Mouse (Mus musculus) right cerebral cortex, postnatal 25 days (tissue): ENCODE data around the gene Zfp961.
"Not testable (repeated sequence)": the region's sequence is repeated elsewhere in the genome, so short reads cannot be mapped to it uniquely, and the experiment has no call there.

Experiments used
- DNase-seq: peaks from one replicate; pipeline ENCODE4 v3.0.0; 2022

The Zfp961 gene

DNA sequence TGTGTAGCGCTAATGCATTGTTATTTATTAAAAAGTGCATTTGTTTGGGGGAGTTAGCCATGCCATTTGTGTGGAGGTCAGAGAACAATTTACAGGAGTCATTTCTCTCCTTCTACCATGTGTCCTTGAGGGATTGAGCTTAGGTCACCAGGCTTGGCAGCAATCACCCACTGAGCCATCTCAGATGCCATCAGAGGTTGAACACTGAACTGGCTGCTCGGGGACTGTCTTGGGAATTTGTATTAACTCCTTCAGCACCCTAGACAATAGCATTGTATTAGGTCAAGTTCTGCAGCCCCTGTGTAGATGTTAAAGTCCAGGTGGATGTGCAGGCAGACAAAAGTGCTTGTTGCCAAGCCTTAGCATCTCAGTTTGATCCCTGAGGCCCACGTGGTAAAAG is 13.2 kb downstream of the Zfp961 start:
- DNase-seq = no peak

DNA sequence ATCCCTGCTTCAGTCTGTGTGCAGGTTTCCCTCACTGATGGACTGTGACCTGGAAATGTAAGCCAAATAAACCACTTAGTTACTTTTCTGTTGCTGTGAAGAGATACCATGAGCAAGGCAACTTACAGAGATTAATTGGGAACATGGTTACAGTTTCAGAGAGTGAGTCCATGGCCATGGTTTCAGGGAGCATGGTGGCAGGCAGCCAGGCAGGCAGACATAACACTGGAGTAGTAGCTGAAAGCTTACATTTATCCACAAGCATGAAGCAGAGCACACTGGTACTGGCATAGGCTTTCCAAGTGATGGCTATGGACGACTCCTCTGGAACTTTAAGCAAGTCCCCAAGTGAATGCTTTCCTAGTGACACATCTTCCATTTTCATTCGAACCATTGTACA is 14.3 kb downstream of the Zfp961 start:
- no peak for DNase-seq

DNA sequence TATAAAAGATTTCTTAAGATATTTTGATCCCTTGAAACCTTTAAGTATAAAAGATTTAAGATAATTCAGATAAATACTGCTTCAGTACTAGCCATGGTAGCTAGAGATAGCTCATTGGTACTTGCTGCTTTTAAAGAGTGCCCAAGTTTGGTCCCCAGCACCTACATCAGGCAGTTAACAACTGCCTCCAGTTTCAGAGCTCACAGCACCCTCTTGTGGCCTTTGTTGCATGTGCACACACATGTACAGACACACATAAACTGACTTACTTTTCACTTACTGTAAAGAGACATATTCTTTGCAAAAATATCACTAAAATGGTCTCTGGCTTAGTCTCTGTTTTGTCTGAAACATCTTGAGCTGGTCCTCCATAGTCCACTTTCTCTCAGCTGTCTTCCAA is 15.6 kb downstream of the Zfp961 start:
- DNase-seq = no peak

DNA sequence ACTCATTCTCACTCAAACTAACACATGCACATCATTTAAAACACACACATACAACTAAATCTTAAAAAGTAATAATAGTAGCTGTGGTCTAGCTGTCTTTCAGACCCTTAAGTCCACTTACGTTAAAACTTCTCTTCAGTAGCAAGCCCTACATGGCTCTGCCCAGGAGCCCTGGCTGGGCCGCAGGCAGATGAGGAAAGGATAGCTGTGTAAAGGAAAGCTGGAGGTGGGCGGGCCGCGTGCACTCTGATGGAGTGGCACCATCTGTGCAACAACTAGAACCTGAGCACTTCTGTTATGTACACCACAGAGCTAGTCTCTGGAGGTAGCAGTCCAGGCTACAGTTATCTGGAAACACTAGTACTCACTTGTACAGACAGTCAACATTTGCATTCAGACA is 16.4 kb downstream of the Zfp961 start:
- no peak for DNase-seq

DNA sequence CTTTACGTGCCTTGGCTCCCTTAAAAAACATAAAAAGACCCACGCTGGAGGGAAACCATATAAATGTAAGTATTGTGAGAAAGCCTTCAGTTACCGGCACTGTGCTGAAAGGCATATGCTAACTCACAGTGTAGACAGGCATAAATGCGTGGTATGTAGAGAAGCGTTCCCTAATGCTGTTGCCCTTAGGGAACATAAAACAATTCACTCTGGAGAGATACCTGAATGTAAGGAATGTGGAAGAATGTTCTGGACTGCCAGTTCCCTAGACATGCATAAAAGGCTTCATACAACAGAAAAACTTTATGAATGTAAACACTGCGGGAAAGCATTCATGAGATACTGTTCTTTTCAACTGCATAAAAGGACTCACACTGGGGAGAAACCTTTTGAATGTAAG is 17.3 kb downstream of the Zfp961 start:
- DNase-seq = no peak

DNA sequence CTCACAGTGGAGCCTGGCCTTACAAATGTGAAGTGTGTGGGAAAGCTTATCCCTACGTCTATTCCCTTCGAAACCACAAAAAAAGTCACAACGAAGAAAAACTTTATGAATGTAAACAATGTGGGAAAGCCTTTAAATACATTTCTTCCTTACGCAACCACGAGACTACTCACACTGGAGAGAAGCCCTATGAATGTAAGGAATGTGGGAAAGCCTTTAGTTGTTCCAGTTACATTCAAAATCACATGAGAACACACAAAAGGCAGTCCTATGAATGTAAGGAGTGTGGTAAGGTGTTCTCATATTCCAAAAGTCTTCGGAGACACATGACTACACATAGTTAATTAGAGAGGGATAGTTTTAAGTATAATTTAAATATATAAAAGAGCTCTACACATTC is 17.8 kb downstream of the Zfp961 start:
- no peak for DNase-seq

DNA sequence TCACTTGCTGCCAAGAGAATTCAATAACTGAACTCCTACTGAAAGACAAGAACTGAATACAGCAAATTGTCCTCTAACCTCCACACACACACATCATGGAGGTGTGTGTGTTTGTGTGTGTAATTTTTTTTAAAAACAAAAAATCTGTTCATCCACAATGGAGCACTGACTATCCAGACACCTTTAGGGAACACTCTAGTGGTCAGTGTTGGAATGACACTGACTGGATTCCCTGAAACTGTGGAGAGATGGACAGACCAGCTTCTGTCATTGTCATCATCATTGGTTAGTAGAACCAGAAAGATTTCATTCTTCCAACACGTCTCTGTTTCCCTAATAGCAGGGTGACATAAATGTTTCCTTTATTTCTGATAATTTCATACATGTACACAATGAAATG is 21.1 kb downstream of the Zfp961 start:
- DNase-seq = no peak

DNA sequence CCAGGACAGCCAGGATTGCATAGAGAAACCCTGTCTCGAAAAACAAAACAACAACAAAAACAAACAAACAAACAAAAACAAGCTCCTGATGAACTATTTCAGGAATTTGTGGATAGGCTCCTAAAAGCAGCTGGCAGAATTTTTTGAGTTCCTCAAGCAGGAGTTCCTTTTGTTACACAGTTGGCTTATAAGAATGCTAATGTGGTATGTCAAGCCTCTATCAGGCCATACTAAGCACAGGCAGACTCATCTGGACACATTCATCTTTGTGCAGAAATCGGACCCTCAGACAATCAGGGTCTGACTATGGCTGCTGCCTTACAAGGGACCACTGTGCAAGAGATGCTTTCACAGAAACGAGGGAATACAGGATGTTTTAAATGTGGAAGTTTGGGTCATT is 23.4 kb downstream of the Zfp961 start:
- DNase-seq = no peak

DNA sequence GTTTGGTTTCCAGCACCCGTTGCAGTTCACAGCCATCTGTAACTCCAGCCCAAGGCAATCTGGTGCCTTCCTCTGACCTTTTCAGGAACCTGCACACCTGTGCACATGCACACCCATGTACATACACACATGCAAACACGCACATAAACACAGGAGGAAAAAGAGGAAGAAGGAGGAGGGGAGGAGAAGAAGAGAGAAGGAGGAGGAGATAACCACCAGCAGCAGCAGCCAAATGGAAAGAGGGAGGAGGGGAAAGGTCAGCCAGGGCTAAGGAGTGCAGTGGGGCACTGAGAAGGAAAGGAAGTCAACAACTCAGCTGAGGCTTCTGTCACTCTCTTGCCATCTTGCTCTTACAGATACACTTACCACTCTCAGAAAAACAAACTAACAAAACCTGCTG is 30.2 kb downstream of the Zfp961 start:
- DNase-seq = no peak

DNA sequence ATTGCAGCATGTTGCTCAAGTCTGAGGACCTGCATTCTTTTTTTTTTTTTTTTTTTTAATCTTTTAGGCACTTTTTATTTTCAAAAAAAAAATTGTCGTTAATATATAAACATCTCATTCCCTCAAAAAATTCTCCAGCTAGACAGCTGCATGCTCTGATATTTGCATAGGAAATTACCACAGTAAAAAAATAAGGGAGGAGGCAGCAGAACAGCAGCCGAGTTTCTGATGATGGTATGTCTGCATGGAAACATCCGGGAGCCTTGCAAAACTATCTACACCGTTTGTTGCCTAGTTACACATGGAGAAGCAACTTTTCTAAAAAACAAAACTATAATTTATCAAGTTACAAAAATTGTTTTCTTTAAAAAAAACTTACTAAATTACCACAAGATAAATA is 30.6 kb downstream of the Zfp961 start:
- DNase-seq = no peak

DNA sequence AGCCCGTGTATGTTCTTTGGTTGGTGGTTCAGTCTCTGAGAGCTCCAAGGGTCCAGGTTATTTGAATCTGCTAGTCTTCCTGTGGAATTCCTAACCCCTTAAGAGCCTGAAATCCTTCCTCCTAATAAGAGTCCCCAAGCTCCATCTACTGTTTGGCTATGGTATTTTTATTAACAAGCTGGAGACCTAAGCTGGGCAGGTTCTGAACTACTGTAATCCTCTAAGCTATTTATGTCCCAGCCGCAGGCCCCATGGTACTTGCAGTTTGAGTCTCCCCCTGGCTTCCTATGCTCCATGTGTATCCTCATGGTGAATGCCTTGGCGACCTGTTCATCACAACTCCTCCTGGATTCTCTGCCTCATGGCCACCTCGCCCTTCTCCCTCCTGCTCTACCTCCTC is 33.8 kb downstream of the Zfp961 start:
- DNase-seq = no peak

DNA sequence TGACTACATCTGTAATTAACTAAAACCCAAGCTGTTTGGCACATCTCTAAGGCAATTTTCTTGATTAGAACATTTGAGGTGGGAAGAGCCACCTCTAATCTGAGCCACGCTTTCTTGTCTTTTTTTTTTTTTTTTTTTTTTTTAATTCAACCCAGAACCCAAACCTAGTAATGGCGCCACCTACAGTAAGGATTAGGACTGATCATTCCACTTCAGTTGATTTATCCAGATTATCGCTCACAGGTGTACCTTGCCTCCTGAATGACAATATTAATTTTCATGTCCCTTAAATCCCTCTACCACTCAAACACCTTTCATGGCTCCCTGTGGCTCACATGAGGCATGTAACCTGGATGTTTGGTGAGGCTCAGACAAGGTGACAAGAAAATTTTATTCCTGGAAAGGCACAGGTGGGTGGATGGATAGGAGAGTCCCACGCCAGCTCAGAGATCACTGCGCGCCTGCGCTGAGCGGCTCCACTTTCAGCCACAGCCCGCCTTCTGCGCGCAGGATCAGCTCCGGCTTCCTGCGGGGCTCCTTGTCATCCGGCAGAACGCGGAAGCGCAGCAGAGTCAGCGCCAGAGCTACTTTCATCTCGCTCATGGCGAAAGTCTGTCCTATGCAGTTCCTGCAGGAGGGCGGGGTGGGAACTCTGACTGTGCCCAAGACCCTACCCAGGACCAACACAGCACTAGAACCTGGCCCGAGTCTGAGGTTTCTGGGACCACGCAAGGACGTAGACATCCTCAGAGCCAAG is 37.5 kb downstream of the Zfp961 start:
- peak; percentile 71 for DNase-seq

DNA sequence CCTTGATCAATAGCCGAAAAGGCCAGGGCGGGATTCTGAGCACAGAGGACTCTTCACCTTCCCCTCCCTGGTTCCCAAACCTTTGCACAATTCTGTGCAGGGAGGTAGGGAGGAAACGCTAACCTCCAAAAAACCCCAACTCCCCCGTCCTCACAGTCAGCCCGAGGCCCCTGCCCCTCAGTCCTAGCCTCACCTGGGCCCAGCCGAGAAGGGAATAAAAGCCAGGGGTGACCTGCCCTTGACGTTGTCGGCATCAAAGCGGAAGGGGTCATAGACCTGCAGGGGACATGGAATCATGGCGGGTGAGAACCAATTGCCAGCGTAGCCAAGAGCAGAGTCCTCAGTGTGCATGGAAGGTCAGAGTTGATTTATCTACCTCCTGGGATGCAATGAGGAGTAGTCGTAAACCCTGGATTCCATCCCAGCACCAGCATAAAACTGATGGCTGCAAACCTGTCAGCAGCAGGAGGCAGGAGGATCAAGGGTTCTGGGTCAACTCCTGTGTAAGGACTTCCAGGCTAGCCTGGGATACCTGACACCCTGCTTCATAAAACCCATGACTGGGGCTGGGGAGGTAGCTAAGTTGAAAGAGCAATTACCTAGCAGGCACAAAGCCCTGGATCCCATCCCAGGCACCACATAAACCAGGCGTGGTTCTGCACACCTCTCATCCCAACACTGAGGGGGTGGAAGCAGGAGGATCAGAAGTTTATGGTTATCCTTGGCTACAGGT is 38.2 kb downstream of the Zfp961 start:
- DNase-seq = no peak

DNA sequence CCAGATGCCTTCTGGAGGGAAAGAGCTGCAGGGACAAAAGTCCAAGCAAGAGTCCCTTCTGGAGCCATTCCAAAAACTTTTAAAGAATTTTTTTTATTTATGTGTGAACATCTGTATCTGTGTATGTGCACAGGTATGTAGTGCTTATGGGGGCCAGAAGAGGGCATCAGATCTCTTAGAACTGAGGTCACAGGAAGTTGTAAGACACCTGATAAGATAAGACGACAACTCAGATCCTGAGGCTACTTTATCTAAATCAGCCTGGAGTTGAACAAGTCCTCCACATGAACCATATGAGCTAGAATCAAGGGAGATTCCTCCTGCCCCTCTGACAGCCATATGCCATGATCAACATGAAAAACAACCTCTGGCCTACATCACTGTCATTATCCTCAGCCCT is 48.6 kb downstream of the Zfp961 start:
- no peak for DNase-seq

DNA sequence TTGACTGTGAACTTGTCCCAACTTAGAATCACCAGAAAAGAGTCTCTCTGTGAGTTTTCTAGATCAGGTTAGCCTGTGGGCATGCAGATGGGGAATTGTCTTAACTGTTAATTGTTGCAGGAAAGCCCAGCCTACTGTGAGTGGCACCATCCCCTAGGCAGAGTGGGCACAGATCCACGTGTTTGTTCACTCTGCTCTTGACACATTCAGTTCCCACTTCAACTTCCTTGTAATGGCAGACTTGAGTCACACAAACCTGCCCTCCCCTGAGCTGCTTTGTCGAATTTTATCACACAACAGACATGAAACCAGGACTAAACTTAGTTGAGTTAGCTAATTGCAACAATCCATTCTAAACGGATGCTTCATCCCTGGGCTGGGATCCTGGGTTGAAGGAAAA is 49.4 kb downstream of the Zfp961 start:
- DNase-seq = no peak

DNA sequence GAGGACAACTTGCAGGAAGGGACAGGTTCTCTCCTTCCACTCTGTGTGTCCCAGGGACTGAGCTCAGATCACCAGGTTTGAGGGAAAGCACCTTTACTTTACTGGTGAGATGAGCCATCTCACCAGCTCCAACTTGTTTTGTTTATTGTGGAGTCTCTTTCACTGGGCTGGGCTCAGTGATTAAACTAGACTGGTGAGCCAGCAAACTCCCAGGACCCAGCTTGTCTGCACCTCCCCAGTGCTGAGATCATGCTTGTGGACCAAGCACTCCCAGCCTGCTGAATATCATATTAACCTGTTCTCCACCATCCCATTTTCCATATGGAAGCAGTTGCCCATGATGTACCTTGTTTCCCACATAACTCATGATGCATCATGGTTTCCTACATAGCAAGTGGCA is 52.1 kb downstream of the Zfp961 start:
- no peak for DNase-seq

DNA sequence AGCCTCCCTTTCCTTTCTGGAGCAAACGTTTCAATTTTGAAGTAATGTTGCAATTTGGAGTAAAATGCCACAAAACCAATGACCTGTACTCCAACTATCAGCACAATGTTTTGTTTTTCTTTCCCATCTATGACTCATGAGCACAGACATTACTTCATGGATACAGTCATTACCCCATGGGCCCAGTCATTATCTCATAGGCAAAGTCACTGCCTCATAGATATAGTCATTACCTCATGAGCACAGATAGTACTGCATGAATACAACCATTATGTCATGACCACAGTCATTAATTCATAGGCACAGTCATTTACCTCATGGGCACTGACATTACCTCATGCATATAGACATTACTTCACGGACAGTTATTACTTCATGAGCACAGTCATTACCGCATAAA is 55.1 kb downstream of the Zfp961 start:
- no peak for DNase-seq

DNA sequence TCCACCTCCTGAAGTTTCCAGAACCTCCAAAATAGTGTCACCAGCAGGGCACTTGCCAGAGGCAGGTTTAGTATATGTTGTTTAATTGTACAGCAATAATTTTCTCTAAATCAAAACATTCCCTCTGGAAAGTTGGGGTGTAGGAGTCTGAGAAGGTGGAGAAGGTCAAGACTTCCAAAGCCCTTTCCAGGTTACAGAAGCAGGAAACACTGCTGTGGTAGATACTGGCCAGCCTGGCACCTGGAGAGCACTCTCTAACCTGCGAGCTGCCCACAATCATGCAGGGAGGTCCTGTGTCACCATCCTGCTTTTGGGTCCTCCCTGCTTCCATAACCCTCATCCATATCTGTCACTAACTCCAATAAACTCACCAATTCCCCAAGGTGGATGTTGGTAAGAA is 55.9 kb downstream of the Zfp961 start:
- no peak for DNase-seq

DNA sequence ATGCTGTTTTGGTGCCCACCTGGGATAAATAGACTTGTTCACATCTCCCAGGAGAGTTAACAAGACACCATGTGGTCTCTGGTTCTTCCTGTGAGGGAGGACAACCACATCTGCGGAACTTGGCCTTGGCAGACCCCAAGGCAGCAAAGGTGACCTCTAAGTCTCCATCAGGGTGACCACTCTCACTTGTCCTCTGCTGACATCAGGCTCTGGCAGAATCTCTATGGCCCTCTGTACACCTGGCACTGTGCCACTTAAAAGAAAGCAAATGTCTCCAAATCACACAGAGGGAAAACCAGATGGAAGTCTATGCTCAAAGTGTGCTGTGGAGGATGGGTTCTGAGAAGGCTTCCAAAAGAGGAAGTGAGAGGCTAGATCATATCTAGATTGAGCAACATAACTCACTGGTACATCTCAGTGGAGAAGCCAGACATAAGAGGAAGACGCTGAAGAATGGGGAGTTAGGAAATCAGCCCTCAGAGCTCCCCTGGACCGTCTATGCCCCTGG is 57.4 kb downstream of the Zfp961 start:
- no peak for DNase-seq

DNA sequence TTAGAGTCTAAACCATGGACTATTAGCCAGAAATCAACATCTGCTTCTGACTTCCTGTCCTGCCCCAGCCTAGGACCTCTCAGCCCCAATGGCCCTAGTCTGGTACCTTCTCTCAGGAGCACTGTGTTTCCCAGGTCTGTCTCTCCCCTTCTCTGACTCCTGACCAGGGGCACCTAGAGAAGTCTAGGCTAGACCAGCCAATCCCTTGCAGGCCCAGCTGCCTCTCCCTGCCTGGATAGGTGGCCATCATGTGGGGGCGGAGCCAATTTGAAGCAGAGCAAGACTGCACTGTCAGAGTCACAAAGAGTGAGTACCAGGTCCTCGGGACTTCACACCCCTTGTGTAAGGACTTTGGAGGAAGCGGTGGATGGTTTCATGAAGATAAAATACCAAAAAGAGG is 58.6 kb downstream of the Zfp961 start, which contains the start of gene Cyp4f18:
Cyp4f18 (minus strand) TSS at position 154 of the 400 bp plus-strand sequence.
- no peak for DNase-seq

DNA sequence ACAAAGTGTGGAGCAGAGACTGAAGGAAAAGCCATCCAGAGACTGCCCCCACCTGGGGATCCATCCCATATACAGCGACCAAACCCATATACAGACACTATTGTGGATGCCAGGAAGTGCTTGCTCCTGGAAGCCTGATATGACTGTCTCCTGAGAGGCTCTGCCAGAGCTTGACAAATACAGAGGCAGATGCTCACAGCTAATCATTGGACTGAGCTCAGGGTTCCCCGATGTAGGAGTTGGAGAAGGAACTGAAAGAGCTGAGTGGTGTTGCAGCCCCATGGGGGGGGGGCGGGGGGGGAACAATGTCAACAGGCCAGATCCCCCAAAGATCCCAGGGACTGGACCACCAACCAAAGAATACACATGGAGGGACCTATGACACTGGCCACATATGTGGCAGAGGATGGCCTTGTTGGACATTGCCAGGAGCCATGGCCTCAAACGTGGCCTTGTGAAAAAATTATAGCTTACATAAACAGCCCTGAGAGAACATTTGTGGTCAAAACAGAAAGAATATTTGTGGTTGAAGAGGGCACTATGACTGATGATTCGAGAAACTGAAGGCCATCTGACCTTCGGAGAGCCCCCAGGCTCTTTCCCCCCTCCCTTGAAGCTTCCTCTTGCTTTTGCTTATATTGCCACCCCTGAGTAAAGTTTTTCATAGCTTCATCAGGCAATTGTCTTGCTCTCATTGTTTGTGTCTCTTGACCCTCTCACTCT is 62.8 kb downstream of the Zfp961 start:
- not testable (repeated sequence) for DNase-seq

DNA sequence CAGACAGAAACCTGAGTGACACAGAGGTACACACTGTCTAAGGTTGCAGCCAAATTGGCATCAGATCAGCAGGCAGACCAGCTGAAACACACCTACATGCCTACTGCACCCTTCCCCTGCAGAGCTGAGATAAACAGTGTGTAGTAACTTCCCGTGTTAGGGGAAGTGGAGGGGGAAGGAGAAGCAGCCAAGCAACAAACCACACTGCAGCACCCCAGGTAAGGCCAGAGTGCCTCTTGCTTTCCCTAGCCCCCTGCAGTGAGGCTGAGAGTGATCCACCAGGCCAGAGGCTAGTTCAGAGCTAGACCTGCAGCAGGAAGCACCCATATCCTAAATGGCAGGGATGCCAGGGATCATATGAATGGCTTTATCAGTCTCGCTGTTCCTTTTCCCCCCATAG is 66.5 kb downstream of the Zfp961 start:
- not testable (repeated sequence) for DNase-seq

DNA sequence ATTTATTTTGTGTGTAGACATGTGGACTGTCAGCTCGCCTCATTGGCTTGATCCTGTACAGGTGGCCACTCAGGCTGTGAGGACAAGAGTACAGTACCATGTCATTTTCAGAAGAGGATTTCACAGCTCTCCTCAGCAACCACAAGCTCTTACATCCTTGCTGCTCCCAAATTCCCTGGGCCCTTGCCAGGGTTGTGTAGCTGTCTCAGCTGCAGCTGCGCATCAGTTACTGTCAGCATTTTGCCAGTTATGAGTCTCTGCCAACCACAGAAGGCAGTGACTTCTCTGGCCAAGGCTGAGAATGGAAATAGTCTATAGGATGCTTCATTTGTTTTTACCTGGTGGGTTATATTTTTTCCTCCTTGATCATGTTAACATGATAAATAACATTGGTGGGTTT is 67.3 kb downstream of the Zfp961 start:
- DNase-seq = no peak

DNA sequence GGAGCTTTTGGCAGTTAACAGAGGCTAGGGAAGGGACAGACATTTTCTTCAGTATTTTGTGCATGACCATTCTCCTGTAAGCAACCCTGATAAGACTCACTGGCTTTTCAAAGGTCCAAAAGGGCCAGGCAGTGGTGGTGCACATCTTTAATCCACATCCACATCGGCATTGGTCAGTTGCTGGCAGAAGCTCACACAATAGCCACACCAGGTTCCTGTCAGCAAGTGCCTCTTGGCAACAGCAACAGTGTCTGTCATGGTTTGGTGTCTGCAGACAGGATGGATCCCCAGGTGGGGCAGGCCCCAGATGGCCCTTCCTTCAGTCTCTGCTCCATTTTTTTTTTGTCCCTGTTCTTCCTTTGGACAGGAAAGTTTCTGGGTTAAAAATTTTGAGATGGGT is 68.2 kb downstream of the Zfp961 start:
- not testable (repeated sequence) for DNase-seq
